Mouse (Mus musculus) layer of hippocampus, postnatal 25 days (tissue): ENCODE measurements around the gene Gimap9. TPM values are rescaled to one million over a fixed set of nuclear protein-coding genes. Genes with fewer than 3 reads are reported as not detected.

ENCODE experiments used
- DNase-seq, 2 experiments: peaks; one replicate each; pipeline ENCODE4 v3.0.0; 2022; ENCODE audit warnings: mixed read lengths in 2 of 2, low spot score in 1 of 2; ENCODE audit errors: extremely low spot score in 1 of 2
- total RNA-seq, 2 experiments: library from RNA; stranded (reverse); gene quantifications; 2 replicates each; pipeline ENCODE4 v1.2.3; 2021

Gimap9 gene
- under 1 TPM in 1 of 2 experiments, not detected in 1; 0.64 TPM for total RNA-seq

DNA sequence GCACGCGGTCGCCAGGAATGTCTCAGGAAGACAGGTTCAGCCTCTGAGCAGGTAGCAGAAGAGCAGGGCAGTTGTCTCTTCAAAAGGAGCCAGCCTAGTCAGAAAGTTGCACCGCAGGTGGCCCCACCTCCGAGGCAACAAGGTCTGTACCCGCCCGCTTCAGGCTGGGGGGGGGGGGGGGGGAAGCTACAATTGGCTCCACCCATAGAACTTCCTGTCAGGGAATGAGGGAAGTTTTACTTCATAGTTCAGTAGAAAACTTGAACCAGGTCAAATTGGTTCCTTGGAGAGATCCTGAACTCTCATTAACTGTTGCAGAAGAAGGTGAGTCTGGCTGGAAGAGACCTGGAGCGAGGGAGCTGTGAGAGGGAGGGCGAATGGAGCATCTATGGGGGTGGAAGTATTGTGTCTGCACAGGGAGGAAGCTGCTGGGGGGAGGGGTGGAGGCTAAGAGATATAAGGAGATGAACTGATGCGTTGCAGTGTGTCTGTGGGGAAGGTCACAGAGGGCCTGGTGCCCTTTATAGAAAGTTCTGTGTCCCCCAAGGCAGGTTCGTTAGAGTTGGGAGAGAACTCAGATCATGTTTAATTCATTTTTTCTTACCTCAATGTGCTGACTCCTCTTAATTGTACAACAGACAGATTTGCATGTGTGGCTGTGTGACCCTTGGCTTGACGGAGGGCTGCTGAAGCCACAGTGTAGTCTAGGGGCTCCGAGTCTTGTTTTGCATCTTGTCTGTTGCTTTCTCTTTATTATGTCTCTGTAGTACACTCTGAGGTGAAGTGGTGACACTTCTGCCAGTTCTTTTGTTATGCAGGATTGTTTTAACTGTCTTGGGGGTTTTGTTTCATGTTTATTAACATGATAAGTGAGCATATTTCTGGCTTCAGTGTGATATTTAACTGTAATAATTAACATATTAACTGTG is at the start of gene Gimap9:
Gimap9 (plus strand) TSS at position 199 of the 929 bp plus-strand sequence.
- DNase-seq, result no peak

DNA sequence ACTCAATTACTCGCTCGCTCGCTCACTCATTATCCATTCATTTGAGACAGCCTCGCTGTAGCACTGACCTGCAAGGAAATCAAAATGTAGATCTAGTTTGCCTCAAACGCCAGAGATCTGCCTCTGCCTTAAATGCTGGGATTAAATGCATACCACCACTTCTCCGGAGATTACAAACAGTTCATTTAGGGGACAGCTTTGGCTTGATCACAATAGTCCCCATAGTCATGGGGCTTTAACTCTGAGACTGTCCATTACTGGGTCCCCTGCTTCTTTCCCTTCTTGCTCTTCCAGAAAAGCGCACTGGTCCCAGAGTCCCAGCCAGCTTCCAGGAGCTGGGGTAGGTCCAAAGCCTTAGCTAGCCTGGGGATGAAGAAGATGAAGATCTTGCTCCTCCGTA is 49.5 kb upstream of the Gimap9 start, which contains the start of gene AI854703:
AI854703 (plus strand) TSS at position 301 of the 400 bp plus-strand sequence.
- DNase-seq, result no peak

DNA sequence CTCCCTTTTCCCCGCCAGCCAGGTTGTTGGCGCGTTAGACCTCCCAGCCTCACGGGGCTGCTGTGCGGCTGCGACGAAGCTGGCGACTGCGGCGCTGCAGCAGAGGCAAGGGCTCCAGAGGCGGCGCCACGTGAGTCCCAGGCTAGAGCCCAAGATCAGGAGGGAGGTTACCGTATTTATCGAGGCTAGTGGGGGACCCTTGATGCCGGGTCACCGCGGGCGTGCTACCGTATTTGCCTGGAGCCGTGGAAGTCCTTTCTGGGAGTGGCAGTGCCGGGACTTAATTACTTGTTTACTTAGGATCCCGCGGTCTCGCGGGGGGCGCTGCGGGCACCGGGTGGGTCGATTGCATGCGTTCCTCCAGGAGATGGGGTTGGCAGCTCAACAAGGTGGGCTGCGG is 48.9 kb upstream of the Gimap9 start:
- DNase-seq, result peak; percentile 46 to 56

DNA sequence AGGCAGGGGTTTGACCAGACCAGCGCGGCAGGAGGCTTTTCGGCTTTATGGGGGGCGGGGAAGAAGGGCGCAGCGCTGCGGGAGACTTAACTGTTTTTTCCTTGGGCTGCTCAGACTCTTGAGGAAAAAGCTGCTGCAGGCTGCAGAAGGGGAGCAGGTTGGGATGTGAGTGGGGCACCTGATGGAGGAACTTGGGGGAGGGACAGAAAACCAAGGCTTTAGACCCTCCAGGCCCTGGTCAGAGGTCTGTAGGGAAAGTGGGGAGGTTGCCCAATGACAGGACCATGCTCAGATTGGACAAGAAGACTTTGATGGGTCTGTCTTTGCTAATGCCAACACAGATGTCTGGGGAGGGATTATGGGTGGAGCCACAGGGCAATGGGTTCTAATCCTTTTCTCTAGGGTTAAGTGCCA is 48.4 kb upstream of the Gimap9 start:
- no peak for DNase-seq

DNA sequence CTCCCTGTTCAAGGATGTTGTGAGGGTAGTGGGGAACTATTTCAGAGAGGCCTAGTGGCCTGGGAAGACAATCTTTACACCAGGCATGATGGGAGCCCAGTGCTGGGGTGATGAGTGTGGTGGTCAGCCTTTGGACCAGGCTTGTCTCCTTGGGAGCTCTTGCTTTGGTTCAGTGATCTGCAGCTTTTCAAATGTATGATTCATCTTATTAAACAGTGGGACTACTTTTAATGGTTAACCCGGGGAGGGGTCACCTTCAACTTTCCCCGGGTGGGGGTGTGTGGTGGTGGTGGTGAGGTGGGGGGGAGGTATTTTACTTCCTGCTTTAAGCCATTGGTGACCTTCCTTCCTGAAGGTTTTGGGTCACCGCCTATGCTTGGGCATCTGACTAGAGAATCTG is 47.6 kb upstream of the Gimap9 start:
- no peak for DNase-seq

DNA sequence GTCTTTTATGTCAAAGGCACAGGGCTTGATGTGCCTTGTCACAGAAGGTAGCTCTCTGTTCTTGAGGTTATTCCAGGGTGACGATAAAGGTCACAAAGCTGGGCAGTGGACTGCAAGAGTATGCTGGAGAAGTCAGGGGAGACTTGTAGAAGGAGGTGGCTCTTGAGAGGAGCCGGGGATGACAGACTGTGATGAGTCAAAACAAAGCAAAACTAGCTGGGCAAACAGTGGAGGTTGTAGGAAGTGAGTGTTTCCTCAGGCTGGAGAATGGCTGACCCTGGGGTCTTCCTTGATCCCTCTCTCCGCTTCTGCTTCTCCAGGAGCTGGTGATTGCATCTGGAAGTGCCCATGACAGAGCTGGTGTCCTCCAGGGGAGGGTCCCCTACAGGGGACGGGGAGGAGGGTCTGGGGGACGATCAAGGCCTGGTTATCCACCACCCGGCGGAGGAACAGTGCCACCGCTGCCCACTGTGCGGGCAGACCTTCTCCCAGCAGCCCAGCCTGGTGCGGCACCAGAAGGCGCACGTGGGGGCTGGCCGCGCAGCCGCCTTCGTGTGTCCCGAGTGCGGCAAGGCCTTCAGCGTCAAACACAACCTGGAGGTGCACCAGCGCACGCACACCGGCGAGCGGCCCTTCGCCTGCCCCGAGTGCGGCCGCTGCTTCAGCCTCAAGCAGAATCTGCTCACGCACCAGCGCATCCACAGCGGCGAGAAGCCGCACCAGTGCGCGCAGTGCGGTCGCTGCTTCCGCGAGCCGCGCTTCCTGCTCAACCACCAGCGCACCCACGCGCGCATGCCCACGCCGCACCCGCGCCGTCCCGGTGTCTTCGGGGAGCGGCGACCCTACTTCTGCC is 46.9 kb upstream of the Gimap9 start:
- DNase-seq, result peak; percentile 49 to 56

DNA sequence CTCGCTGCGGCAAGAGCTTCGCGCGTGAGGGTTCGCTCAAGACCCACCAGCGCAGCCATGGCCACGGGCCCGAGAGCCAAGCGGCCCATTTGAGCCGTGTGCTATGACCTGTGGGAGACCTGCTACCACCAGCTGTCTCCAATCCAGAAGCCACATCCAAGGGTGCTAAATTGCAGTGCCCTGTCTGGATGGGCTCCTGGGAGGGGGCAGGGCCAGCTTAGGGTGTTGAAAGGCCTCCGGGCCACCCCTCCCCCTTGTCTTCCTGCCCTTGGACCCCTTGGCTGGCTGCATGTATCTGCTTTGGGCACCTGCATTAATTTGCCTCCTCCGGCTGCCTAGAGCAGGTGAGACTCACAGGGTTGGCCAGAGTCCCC is 46.3 kb upstream of the Gimap9 start:
- no peak for DNase-seq

DNA sequence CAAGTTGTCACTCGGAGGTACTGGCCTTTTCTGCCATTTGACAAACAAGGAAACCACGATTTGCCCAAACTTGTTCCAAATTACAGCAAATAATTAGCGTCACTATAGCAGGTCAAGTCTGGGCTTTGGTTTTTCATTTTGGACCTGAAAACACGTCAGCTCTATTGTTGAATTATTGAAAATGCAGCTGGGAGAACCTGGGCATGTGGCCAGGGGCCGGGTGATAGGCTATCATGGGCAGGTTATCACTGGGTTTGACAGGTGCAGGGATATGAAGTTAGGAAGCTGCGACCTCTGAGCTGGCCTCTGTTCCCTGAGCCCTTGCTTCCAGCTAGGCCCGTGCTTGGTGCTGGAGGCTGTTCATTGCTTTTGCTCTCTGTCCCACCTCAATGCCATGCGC is 45.1 kb upstream of the Gimap9 start:
- no peak for DNase-seq

DNA sequence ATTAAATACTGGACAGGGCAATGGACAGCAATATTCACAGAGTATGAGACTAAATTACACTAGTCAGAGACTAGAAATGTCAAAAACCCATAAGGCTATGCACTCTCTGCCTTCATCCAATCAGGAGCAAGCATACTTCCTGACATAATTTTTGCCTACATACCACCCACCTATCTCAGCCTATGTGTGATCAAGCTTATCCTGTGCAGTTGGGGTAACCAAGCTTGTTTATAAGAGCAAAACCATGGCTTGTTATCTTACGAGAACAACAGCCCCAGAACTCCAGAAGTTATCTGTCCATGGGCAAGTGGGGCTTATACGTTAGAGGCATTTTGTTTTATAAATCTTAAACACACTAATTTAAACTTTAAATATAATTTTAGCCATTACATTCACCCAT is 40.8 kb upstream of the Gimap9 start:
- no peak for DNase-seq

DNA sequence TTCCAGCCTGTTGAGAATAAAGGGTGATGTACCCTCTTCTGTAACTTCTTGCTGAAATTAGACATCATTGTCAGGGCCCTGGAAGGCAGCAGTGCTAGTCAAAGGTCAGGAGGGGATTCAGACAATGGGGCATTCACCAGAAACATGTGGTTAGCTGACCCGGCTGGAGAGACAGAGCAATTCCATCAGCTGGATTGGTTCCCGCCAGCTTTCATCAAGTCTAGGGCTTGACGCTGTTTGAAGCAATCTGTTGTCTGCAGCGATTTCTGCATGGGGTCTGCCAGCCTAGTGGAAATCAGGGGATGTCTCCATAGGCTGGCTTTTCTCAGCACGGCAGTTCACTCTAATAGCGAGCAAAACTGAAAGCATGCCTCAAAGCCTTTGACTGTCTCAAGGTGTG is 39.4 kb upstream of the Gimap9 start:
- no peak for DNase-seq

DNA sequence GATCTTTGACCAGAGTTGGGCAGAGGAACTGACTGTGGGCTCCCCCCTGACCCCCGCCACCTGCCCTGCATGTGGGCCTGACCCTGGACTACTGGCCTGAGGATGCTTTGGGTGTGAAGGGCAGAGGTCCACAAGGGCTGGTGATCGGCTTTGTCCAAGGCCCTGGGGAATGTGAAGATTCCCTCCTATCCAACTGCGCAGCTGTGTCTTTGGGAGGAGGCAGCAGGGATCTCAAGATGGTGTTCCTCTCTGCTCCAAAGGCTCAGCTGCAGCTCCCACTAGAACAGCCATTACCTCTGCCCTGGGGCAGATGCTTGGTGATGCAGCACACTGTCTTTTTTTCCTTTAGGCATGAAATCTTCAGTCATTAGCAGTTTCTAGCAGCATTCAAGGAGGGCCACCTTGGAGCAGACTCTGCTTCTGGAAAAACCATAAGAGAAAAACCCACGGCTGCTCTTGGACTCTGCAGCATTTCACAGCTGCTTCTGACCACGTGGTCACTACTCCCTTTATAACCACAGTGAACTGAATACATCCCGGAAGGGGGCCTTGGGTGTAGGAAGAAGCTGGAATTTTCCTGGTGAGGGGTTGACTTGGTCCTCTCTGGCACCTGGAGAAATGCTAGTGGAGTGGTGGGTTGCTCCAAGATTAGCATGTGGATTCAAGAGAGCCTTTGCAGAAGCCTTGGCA is 38.0 kb upstream of the Gimap9 start:
- no peak for DNase-seq

DNA sequence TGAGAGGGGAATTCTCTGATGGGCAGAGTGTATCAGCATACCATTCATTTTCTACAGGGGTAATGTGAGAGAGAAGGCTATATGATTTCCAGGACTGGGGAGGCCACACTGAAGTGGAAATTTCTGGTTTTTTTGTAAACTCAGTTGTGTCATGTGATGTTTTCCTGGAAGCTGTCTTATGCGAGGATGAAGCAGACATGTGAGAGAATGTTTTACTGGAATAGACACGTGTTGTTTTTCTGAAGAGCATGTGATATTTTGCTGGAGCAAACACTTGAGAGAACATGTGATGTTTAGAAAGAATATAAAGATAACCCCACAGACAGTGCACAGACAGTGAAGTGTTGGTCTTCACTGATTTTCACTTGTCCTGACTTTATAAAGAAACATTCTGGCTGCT is 37.4 kb upstream of the Gimap9 start:
- DNase-seq, result no peak

DNA sequence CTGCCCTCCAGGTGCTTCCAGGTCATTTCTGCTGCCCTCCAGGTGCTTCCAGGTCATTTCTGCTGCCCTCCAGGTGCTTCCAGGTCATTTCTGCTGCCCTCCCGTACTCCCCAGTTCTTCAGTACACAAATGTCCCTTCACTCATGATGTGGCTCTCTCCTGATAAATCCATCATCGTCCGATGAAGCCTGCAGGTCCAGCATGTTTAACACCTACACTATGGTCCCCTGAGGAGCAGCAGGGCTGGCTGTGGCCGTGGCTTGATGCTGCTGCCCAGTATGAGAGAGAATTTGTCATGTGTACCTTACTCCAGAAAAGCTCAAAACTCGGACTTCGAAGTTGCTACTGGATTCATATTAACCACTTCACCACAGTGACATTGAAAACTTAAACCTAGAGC is 34.5 kb upstream of the Gimap9 start:
- DNase-seq, result no peak

DNA sequence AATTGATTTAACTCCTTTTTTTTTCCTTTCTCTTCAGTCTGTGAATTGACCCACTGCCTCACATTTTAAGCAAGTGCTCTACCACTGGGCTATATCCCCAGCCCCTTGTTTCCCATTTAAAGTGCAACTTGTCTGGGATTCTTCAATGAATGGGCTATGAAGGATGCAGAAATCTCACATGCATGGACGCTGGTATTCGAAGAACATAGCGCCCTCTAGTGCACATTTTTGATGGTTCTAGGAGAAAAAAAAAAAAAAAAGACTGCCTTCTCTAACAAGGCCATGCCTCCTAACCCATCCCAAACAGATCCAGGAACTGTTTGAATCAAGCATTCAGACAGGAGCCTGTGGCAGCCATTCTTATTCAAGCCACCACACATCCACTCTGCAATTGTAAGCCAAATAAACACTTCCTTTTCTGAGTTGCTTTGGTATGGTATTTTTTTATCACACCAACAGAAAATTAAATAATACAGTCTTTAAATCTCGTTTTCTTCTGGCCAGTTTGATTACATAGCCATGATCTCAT is 33.1 kb upstream of the Gimap9 start:
- peak in 1 of 2 experiments; percentile 34 for DNase-seq

DNA sequence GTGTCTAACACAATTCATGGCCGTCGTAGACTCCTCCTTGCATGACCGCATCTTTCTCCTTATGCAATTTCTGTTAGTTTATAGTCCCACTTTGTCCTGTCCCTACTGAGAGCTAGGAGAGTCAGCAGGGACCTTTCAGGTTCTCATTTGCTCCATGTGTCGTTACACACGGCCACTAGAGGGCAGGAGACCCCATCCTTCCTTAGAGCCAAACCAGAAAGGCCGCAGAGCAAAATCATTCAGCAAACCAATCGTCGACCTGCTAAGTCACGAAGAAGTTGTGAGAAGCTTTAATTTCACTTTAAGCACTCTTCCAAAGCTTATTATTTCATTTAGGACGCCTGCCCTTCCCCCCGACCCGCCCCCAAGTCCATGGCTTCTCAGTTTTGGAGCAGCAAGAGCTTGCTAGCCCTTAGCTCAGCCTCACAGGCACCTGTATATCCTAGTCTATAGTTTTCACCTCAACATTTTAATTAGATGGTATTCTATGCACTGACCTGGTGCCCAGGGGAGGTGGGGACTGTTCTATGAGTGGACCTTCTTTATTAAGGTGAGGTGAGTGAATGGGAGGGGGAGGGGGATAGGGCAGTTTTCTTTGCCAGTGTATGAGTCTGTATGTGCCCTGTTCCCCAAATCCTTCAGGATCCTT is 30.1 kb upstream of the Gimap9 start:
- DNase-seq, result peak; percentile 48 to 74

DNA sequence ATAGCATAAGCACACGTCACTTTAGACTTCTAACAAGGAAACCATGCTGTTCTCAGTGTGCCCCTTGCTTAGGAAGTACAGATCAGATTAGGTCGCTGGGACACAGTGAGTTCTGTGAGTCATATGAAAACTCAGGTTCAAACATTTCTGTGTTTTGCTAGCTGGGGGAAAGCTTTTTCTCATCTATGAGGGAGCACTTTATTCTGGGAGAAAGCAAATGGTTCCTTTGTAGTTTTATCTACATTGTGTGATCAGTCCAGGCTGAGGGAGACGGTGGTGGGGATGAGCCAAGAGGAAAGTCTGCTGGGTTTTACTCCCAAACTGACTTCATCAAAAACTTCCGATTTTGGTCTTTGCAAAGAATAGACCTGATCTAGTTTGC is 29.6 kb upstream of the Gimap9 start:
- no peak for DNase-seq

DNA sequence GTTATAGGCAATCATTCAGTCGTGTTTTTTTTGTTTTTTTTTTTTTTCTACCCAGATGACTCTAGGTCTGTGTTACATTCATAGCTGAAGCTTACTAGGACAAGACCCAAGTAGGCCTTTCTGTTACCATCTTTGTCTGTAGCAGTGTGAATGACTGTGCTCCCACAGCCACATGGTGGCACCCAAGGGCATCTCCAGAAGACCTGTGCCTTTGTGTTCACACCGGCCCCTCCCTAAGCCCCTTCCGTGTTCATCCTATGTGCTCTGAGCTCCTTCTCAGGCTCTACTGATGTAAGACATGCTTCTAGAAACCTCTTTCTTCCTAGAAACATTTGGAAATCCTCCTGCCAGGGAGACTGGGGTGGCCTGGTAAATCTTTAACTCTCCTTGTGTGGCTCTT is 28.9 kb upstream of the Gimap9 start, which contains the start of gene Gimap8:
Gimap8 (plus strand) TSS at position 240 of the 400 bp plus-strand sequence.
- no peak for DNase-seq

DNA sequence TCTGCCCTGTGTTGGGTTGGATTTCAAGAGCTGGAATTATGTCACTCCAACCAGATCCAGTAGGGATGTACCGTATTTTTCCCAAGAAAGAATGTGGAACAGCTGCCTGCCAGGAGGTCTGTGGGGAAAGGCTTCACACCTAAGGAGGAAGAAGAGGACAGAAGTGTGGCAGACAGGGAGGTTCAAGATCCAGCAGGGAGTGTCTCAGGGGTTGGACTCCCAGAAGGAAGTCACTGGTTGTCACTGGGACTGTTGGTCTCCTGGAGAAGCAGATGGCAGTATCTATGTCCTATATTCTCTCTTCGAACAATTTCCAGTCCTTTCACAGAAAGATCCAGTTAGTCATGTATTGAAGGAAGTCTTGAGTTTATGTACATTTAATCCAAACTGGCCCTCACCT is 28.3 kb upstream of the Gimap9 start:
- DNase-seq, result no peak

DNA sequence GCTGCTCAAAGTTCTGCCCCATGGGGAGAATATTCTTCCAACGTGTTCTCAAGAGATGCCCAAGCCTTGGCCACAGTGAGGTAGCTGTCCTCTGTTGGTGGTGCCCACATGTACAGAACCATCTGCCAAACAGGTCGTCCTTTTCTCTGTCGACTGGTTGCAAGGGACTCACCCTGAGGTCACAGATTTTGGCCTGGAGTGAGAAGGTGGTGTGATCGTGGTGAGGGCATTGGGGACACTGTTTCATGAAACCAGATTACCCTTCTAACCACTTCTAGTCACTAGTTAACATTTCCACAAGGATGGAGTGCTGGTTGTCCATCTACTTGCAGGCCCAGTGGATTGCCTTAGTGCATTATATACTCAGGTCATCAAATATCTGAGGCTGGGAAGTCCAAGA is 27.1 kb upstream of the Gimap9 start:
- DNase-seq, result no peak

DNA sequence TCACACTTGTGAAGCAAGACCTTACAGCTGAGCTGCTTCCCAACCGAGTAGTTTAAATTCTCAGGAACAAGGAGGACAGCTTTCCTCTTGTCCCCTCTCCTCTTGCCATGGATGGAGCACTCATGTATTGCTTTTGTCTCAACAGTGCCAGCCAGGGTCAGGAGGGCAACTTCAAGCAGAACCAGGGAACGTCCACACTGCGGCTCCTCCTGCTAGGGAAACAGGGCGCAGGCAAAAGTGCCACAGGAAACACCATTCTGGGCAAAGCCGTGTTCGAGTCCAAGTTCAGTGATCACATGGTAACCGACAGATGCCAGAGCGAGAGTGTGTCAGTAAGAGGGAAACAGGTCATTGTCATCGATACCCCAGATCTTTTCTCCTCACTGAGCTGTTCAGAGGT is 25.9 kb upstream of the Gimap9 start:
- DNase-seq, result no peak
